Mouse (Mus musculus) kidney, postnatal 10 days (tissue): ENCODE measurements around the gene Myo6.
A peak's percentile ranks its signal among the peaks of the same experiment; 100 is the strongest.

Experiments
- DNase-seq: peaks from one replicate; pipeline ENCODE4 v3.0.0; 2021; ENCODE audit warnings: mixed read lengths

The Myo6 gene

GRCm38 (mm10) chr9:80241719-80242118, 76.9 kb downstream of the Myo6 start:
- peak; percentile 48 for DNase-seq

GRCm38 (mm10) chr9:80252146-80252545, 87.3 kb downstream of the Myo6 start:
- DNase-seq = no peak

GRCm38 (mm10) chr9:80253241-80253640, 88.4 kb downstream of the Myo6 start:
- DNase-seq = no peak

GRCm38 (mm10) chr9:80256561-80256960, 91.7 kb downstream of the Myo6 start:
- no peak for DNase-seq

- DNase-seq = peak; percentile 66
Observed at GRCm38 (mm10) chr9:80258396-80258795, 93.6 kb downstream of the Myo6 start.

GRCm38 (mm10) chr9:80260905-80261304, 96.1 kb downstream of the Myo6 start:
- DNase-seq = no peak

GRCm38 (mm10) chr9:80262367-80263026, 97.7 kb downstream of the Myo6 start:
- no peak for DNase-seq

- no peak for DNase-seq
Observed at GRCm38 (mm10) chr9:80266086-80266485, 101.3 kb downstream of the Myo6 start.

GRCm38 (mm10) chr9:80266507-80266906, 101.7 kb downstream of the Myo6 start:
- DNase-seq = no peak

- peak; percentile 46 for DNase-seq
Observed at GRCm38 (mm10) chr9:80269596-80269995, 104.8 kb downstream of the Myo6 start.

GRCm38 (mm10) chr9:80272951-80273350, 108.1 kb downstream of the Myo6 start:
- DNase-seq = no peak

- no peak for DNase-seq
Observed at GRCm38 (mm10) chr9:80275053-80275771, 110.4 kb downstream of the Myo6 start.

- DNase-seq = no peak
Observed at GRCm38 (mm10) chr9:80275772-80276134, 110.9 kb downstream of the Myo6 start.

- no peak for DNase-seq
Observed at GRCm38 (mm10) chr9:80277157-80277556, 112.3 kb downstream of the Myo6 start.

GRCm38 (mm10) chr9:80277770-80278169, 112.9 kb downstream of the Myo6 start:
- DNase-seq = no peak

GRCm38 (mm10) chr9:80280724-80281123, 115.9 kb downstream of the Myo6 start:
- DNase-seq = no peak

GRCm38 (mm10) chr9:80282426-80282825, 117.6 kb downstream of the Myo6 start:
- no peak for DNase-seq

GRCm38 (mm10) chr9:80284539-80285174, 119.8 kb downstream of the Myo6 start:
- no peak for DNase-seq

- no peak for DNase-seq
Observed at GRCm38 (mm10) chr9:80286845-80287244, 122.0 kb downstream of the Myo6 start.

GRCm38 (mm10) chr9:80293056-80293584, 128.3 kb downstream of the Myo6 start:
- no peak for DNase-seq

- DNase-seq = no peak
Observed at GRCm38 (mm10) chr9:80296086-80296485, 131.3 kb downstream of the Myo6 start.

GRCm38 (mm10) chr9:80299031-80299430, 134.2 kb downstream of the Myo6 start:
- no peak for DNase-seq

GRCm38 (mm10) chr9:80303518-80303917, 138.7 kb downstream of the Myo6 start:
- peak; percentile 56 for DNase-seq

- DNase-seq = no peak
Observed at GRCm38 (mm10) chr9:80306390-80306789, 141.6 kb downstream of the Myo6 start.
